Mouse (Mus musculus): ENCODE measurements at regions not wholly inside any gene's neighbourhood (a gene's known extent, or its start where the extent isn't known, plus 50 kb on each side); places are given as distances from the start of the nearest gene placed in this dataset.
A peak's percentile ranks its signal among the peaks of the same experiment; 100 is the strongest.

DNA sequence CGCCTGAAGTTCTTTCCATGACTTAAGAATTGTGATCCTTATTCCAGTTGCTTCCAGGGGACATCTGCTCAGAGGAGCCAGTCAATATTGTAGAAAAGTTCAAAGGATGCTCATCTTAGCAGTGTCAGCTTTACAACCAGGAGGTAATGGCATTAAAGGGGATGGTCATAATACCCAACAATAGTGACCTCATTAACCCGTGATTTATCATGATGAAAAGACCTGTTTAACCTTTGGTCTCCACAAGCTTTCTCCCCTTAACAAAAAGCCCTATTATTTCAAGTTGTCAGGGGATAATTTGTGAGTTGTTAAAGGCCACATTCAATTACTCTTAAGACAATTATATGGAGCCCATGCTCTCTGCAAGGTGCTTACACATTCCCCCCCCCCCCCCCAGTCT, 54.3 kb upstream of the Htatip2 start:
- peaks cover 94% of the 10 kb centered on the region for H3K27me3 ChIP-seq (ENCODE audit: control insufficient read depth, insufficient read depth, low read length)
- no peaks in the 10 kb centered on the region for H3K36me3 ChIP-seq (ENCODE audit: control insufficient read depth, insufficient read depth, low read length)
- peaks cover 11% of the 10 kb centered on the region; the same call in 1 of the 2 replicates for H3K4me1 ChIP-seq (ENCODE audit: control insufficient read depth, insufficient read depth, low read length)
- DNase-seq (ENCODE audit: low spot score) (no peak), ATAC-seq (ENCODE audit: insufficient read depth, low FRiP score, low TSS enrichment) (no peak)
- no peak overlapping the region for H3K27ac ChIP-seq (ENCODE audit: low read depth, low read length)
- no peak overlapping the region for H3K4me2 ChIP-seq (ENCODE audit: low read depth)
- H3K4me3 ChIP-seq (ENCODE audit: low read depth, low read length): no peak overlapping the region
- no peak overlapping the region for H3K9ac ChIP-seq (ENCODE audit: low read length)
- H3K9me3 ChIP-seq (ENCODE audit: control insufficient read depth, low read length): no peaks in the 10 kb centered on the region
- WGBS: 3% methylated on average over 2 of the region's 2 CpGs

DNA sequence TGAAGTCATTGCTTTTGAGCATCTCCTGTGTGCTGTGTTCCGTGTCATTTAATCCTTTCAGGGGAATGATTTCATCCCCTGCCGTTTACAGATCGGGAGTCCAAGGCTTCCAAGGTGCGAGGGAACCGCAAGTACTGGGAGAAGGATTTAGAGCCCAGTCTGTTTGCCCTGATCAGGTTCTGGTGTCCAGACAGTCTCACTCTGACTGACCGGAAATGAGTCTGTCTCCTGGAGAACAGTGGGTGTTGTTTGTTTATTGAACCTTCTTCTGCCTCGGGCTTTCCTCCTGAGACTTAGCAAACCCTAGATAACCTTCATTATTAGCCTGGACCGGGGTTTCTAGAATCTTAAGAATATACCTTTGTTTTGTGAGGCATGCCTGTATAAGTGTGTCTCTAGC, 58.2 kb upstream of the Htatip2 start:
- Histone ChIP-seq H3K9me3 (ENCODE audit: control insufficient read depth, low read length) (no peaks in the 10 kb centered on the region), H3K36me3 (ENCODE audit: control insufficient read depth, insufficient read depth, low read length) (no peaks in the 10 kb centered on the region), H3K27ac (ENCODE audit: low read depth, low read length) (no peak overlapping the region), H3K4me3 (ENCODE audit: low read depth, low read length) (no peak overlapping the region), H3K4me2 (ENCODE audit: low read depth) (no peak overlapping the region), H3K27me3 (ENCODE audit: control insufficient read depth, insufficient read depth, low read length) (peaks cover 99% of the 10 kb centered on the region), H3K4me1 (ENCODE audit: control insufficient read depth, insufficient read depth, low read length) (peaks cover 11% of the 10 kb centered on the region; the same call in 1 of the 2 replicates), H3K9ac (ENCODE audit: low read length) (no peak overlapping the region)
- ATAC-seq (ENCODE audit: insufficient read depth, low FRiP score, low TSS enrichment) (no peak), DNase-seq (ENCODE audit: low spot score) (no peak)
- WGBS: 27% methylated on average over 8 of the region's 8 CpGs

- Histone ChIP-seq H3K4me3 (ENCODE audit: low read depth, low read length) (no peak overlapping the region), H3K4me2 (ENCODE audit: low read depth) (no peak overlapping the region), H3K36me3 (ENCODE audit: control insufficient read depth, insufficient read depth, low read length) (no peaks in the 10 kb centered on the region), H3K9ac (ENCODE audit: low read length) (no peak overlapping the region), H3K27me3 (ENCODE audit: control insufficient read depth, insufficient read depth, low read length) (peaks cover 98% of the 10 kb centered on the region), H3K9me3 (ENCODE audit: control insufficient read depth, low read length) (no peaks in the 10 kb centered on the region), H3K27ac (ENCODE audit: low read depth, low read length) (no peak overlapping the region), H3K4me1 (ENCODE audit: control insufficient read depth, insufficient read depth, low read length) (peaks cover 7% of the 10 kb centered on the region; the same call in 1 of the 2 replicates)
- 41% methylated on average over 15 of the region's 15 CpGs for WGBS
- ATAC-seq (ENCODE audit: insufficient read depth, low FRiP score, low TSS enrichment) (no peak; the same call in 1 of the 2 replicates), DNase-seq (ENCODE audit: low spot score) (no peak)
Measured at GRCm38 (mm10) chr7:49700024-49700390, 58.9 kb upstream of the Htatip2 start.

DNA sequence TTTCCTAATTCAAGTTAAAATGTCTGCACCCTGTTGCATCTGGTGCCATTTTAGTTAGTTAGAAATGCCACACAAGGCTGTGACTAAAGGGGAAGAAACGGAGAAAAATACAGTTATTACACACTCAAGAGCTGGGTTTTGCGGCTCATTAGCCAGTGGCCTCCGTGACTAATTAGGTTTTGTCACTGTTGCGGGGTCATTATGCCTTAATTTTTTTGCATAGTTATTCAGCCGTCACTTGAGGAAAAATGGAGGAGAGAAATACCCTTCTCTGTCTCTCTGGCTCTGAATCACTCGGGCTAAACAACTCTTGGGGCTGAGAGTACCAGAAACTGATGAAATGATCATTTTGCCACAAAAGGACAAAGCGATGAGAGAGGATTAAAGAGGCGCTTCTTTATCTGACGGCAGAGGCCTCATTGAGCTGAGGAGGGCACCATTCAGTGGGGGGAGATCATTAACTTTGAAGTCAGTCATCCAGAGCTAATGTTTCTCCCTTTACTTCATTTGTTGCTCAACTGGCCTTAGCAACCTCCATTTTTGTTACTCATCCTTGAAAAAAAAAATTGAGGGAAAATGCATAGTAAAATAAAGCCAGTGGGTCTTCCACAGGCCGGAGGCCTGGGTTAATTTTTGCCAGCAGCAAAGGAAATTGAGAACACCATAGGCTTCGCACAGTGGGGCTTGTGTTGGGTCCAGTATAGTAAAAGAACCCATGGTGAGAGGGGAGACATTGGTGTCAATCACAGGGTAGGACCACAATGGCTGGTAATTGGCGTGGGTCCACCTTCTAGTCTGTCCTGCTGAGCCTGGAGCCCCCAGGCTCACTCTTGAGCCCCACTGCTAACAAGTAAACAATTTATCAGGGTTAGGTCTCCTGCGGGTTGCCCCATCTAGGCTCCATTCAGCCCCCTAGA, 59.5 kb upstream of the Htatip2 start:
- Histone ChIP-seq H3K9ac (ENCODE audit: low read length) (no peak overlapping the region), H3K4me3 (ENCODE audit: low read depth, low read length) (no peak overlapping the region), H3K27me3 (ENCODE audit: control insufficient read depth, insufficient read depth, low read length) (peaks cover 95% of the 10 kb centered on the region), H3K4me2 (ENCODE audit: low read depth) (no peak overlapping the region), H3K4me1 (ENCODE audit: control insufficient read depth, insufficient read depth, low read length) (0 out of 2 replicates have a peak, but pooled peaks cover 3% of the 10 kb centered on the region), H3K9me3 (ENCODE audit: control insufficient read depth, low read length) (no peaks in the 10 kb centered on the region), H3K36me3 (ENCODE audit: control insufficient read depth, insufficient read depth, low read length) (no peaks in the 10 kb centered on the region), H3K27ac (ENCODE audit: low read depth, low read length) (no peak overlapping the region)
- WGBS: 25% methylated on average over 13 of the region's 13 CpGs
- DNase-seq (ENCODE audit: low spot score) (peak; percentile 64), ATAC-seq (ENCODE audit: insufficient read depth, low FRiP score, low TSS enrichment) (peak; percentile 74)

GRCm38 (mm10) chr7:49696228-49696627, 59.6 kb upstream of the Dbx1 start:
- DNase-seq (ENCODE audit: low spot score): no peak
- 22% methylated on average over 6 of the region's 6 CpGs for WGBS
- H3K27ac ChIP-seq (ENCODE audit: low read depth, low read length): no peak overlapping the region
- H3K27me3 ChIP-seq (ENCODE audit: control insufficient read depth, insufficient read depth, low read length): peaks cover 91% of the 10 kb centered on the region
- H3K9ac ChIP-seq (ENCODE audit: low read length): no peak overlapping the region
- ATAC-seq (ENCODE audit: insufficient read depth, low FRiP score, low TSS enrichment): no peak
- no peak overlapping the region for H3K4me3 ChIP-seq (ENCODE audit: low read depth, low read length)
- no peaks in the 10 kb centered on the region for H3K9me3 ChIP-seq (ENCODE audit: control insufficient read depth, low read length)
- no peaks in the 10 kb centered on the region for H3K36me3 ChIP-seq (ENCODE audit: control insufficient read depth, insufficient read depth, low read length)
- no peak overlapping the region for H3K4me2 ChIP-seq (ENCODE audit: low read depth)
- H3K4me1 ChIP-seq (ENCODE audit: control insufficient read depth, insufficient read depth, low read length): no peaks in the 10 kb centered on the region

- H3K4me1 ChIP-seq (ENCODE audit: control insufficient read depth, insufficient read depth, low read length): no peaks in the 10 kb centered on the region
- H3K9ac ChIP-seq (ENCODE audit: low read length): no peak overlapping the region
- DNase-seq (ENCODE audit: low spot score) (no peak), ATAC-seq (ENCODE audit: insufficient read depth, low FRiP score, low TSS enrichment) (no peak)
- 29% methylated on average over 6 of the region's 6 CpGs for WGBS
- no peaks in the 10 kb centered on the region for H3K36me3 ChIP-seq (ENCODE audit: control insufficient read depth, insufficient read depth, low read length)
- H3K27me3 ChIP-seq (ENCODE audit: control insufficient read depth, insufficient read depth, low read length): peaks cover 91% of the 10 kb centered on the region
- H3K4me2 ChIP-seq (ENCODE audit: low read depth): no peak overlapping the region
- no peak overlapping the region for H3K27ac ChIP-seq (ENCODE audit: low read depth, low read length)
- no peak overlapping the region for H3K4me3 ChIP-seq (ENCODE audit: low read depth, low read length)
- H3K9me3 ChIP-seq (ENCODE audit: control insufficient read depth, low read length): no peaks in the 10 kb centered on the region
Measured at GRCm38 (mm10) chr7:49689546-49689945, 52.9 kb upstream of the Dbx1 start.

GRCm38 (mm10) chr7:49688521-49689399, 52.1 kb upstream of the Dbx1 start:
- no peak overlapping the region for H3K4me2 ChIP-seq (ENCODE audit: low read depth)
- no peak overlapping the region for H3K9ac ChIP-seq (ENCODE audit: low read length)
- peaks cover 91% of the 10 kb centered on the region for H3K27me3 ChIP-seq (ENCODE audit: control insufficient read depth, insufficient read depth, low read length)
- H3K4me3 ChIP-seq (ENCODE audit: low read depth, low read length): no peak overlapping the region
- H3K9me3 ChIP-seq (ENCODE audit: control insufficient read depth, low read length): no peaks in the 10 kb centered on the region
- H3K4me1 ChIP-seq (ENCODE audit: control insufficient read depth, insufficient read depth, low read length): no peaks in the 10 kb centered on the region
- no peaks in the 10 kb centered on the region for H3K36me3 ChIP-seq (ENCODE audit: control insufficient read depth, insufficient read depth, low read length)
- no peak for DNase-seq (ENCODE audit: low spot score)
- H3K27ac ChIP-seq (ENCODE audit: low read depth, low read length): no peak overlapping the region
- 2% methylated on average over 10 of the region's 10 CpGs for WGBS
- ATAC-seq (ENCODE audit: insufficient read depth, low FRiP score, low TSS enrichment): no peak

DNA sequence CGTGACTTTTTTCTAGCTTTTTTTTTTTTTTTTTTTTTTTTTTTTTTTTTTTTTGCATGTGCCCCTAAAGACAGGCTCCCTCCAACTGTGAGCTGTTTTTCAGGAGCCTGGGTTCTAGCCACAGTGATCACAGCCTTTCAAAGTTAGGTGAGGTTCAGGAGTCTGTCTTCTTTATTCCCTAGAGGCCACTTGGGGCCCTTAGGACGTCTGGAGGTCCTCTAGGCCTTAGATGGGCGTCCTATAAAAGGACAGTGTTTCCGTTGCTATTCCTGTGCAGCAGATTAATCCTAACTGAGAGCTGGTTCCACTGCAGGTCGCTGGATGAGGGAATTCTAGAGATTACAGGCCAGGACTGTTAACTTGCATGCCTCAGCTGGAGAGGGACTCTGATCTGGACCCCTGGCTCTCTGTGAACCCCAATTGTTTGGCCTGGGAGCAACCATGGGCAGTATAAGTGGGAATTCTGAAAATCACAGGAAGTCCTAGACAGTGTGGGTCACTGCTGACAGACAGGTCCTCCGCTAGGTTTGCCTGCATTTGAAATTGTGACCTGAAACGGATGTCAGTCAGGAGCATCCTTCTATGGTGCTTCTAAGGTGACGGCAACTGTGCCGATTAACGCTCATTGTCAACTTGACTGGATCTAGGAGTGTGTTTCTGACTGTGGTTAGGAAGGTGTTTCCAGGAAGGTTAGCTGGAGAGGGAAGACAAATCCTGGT, 51.2 kb upstream of the Dbx1 start:
- Histone ChIP-seq H3K4me3 (ENCODE audit: low read depth, low read length) (no peak overlapping the region), H3K4me1 (ENCODE audit: control insufficient read depth, insufficient read depth, low read length) (no peaks in the 10 kb centered on the region), H3K9me3 (ENCODE audit: control insufficient read depth, low read length) (no peaks in the 10 kb centered on the region), H3K9ac (ENCODE audit: low read length) (no peak overlapping the region), H3K4me2 (ENCODE audit: low read depth) (no peak overlapping the region), H3K27ac (ENCODE audit: low read depth, low read length) (no peak overlapping the region), H3K27me3 (ENCODE audit: control insufficient read depth, insufficient read depth, low read length) (peaks cover 90% of the 10 kb centered on the region), H3K36me3 (ENCODE audit: control insufficient read depth, insufficient read depth, low read length) (no peaks in the 10 kb centered on the region)
- DNase-seq (ENCODE audit: low spot score): no peak
- 15% methylated on average over 10 of the region's 10 CpGs for WGBS
- ATAC-seq (ENCODE audit: insufficient read depth, low FRiP score, low TSS enrichment): no peak

Data from neural tube, embryonic 11.5 days (tissue).